Mouse (Mus musculus) heart, embryonic 14.5 days (tissue): ENCODE data around the gene Optn. TPM values are rescaled to one million over a fixed set of nuclear protein-coding genes. Genes with fewer than 3 reads are reported as not detected.

Experiments
- ATAC-seq: fragments of 200-750 bp; cut with Nextera tagmentation; 2 replicates; pipeline ENCODE4 v1.8.0; 2017; ENCODE audit warnings: low read depth, moderate TSS enrichment; ENCODE audit not compliant: insufficient number of reproducible peaks, insufficient read depth, low FRiP score
- H3K27ac ChIP-seq, 2 experiments: fragments of 200-500 bp in 1 of 2; fragments of 300-500 bp in 1 of 2; sonication (generic) in 1 of 2; replicated peaks in 1 of 2; 2 replicates each; pipeline ENCODE4 v1.5.1; 2012 to 2014; ENCODE audit warnings: low read depth in 2 of 2, low read length in 2 of 2, control low read depth in 1 of 2, mild to moderate bottlenecking in 1 of 2, mixed read lengths in 1 of 2; ENCODE audit not compliant: control insufficient read depth in 1 of 2, insufficient read depth in 1 of 2
- H3K27me3 ChIP-seq: fragments of 300-500 bp; sonication (generic); 2 replicates; pipeline ENCODE4 v1.6.1; 2014; ENCODE audit warnings: mild to moderate bottlenecking, low read length, control low read depth; ENCODE audit not compliant: control insufficient read depth, insufficient read depth
- H3K36me3 ChIP-seq: fragments of 300-500 bp; sonication (generic); 2 replicates; pipeline ENCODE4 v1.6.1; 2014; ENCODE audit warnings: mild to moderate bottlenecking, control low read depth, low read length, mixed read lengths; ENCODE audit not compliant: control insufficient read depth, insufficient read depth
- H3K4me1 ChIP-seq, 2 experiments: fragments of 200-500 bp in 1 of 2; fragments of 300-500 bp in 1 of 2; sonication (generic) in 1 of 2; 2 replicates each; pipeline ENCODE4 v1.6.1; 2012 to 2014; ENCODE audit warnings: low read length in 2 of 2, control low read depth in 1 of 2, mixed read lengths in 1 of 2; ENCODE audit not compliant: control insufficient read depth in 2 of 2, insufficient read depth in 2 of 2
- H3K4me2 ChIP-seq: fragments of 300-500 bp; sonication (generic); 2 replicates; pipeline ENCODE4 v1.6.1; 2014; ENCODE audit warnings: mild to moderate bottlenecking, low read length
- H3K4me3 ChIP-seq, 2 experiments: fragments of 200-500 bp in 1 of 2; fragments of 300-500 bp in 1 of 2; sonication (generic) in 1 of 2; 2 replicates each; pipeline ENCODE4 v1.5.1; 2012 to 2014; ENCODE audit warnings: low read length in 2 of 2, mild to moderate bottlenecking in 2 of 2, control low read depth in 1 of 2, low read depth in 1 of 2, moderate library complexity in 1 of 2; ENCODE audit not compliant: control insufficient read depth in 1 of 2, insufficient read depth in 1 of 2
- H3K9ac ChIP-seq: fragments of 300-500 bp; sonication (generic); 2 replicates; pipeline ENCODE4 v1.6.1; 2014; ENCODE audit warnings: mild to moderate bottlenecking, low read length
- H3K9me3 ChIP-seq: fragments of 300-500 bp; sonication (generic); 2 replicates; pipeline ENCODE4 v1.6.1; 2016; ENCODE audit warnings: low read length, control low read depth; ENCODE audit not compliant: control insufficient read depth
- whole genome bisulfite sequencing: fragments of 180-500 bp; shearing (Covaris S2); extraction: QIAGEN DNeasy Blood & Tissue Kit; methylation state at CpG from one replicate; pipeline ENCODE4 v1.1.7; 2014; 5-methylcytosine and 5-hydroxymethylcytosine counted together
- polyA plus RNA-seq: library from polyadenylated mRNA; unstranded; fragments of >200 nt; fragmentation: Nextera tagmentation; extraction: Ambion mirVana; gene quantifications from 2 replicates; pipeline ENCODE4 v1.2.1, GENCODE M21; 2014

The Optn gene
- 14.5 and 14.8 TPM in 2 replicates for polyA plus RNA-seq

DNA sequence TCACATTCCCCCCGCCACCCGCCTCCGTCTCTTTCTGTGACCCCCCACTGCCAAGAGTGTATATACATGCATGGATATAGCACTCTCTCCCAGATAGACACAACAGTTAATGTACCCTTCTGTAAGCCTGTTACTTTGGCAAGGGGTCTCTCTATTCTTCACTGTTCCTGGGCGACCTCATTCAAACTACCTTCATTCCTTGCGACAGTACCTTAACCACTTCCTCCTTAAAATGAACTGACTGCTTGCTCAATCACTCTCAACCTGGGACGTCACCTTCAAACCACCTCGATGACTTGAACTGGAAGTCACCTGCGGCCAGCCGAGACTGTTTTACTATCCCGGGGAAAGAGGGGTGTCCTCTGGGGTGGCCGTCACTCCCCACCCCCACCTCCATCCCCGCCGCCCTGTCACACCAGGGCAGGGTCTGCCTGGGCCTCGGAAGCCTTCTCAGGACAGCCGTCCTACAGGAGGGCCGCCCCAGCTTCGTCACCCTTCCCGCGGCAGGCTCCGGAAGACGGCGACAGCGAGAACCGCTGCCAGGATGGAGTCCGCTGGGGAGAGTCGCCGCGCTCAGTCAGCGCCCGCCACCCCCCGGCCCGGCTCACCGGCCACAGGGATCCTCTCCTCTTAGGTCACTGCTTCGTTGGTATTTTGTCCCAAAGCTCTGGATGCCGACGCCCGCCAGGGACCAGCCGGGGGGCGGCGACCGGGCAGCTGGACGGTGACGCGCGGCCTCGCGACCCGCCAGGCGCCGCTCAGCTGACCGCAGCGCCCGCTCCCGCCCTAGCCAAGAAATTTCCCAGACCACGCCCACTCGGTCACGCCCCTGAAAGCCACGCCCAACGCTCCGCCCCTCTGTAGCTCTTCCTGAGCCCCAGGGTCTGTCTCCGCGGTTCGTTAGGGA is at the start of gene Optn:
TSS of gene Optn (minus strand) at position 753 of the 907 bp plus-strand sequence.
- WGBS = 2% methylated on average over 62 of the region's 63 CpGs
- ATAC-seq = peak; percentile 92
- Histone ChIP-seq H3K27ac (peak within 1 kb of the TSS in 1 of 2 experiments; percentile 66; a peak in 2 of 4 replicates), H3K4me1 (peaks cover 2 to 3% of the 10 kb centered on the region in 2 experiments; a peak in 2 of 4 replicates), H3K9me3 (no peaks in the 10 kb centered on the region), H3K36me3 (no peaks in the 10 kb centered on the region), H3K27me3 (no peaks in the 10 kb centered on the region), H3K4me3 (peak within 1 kb of the TSS; percentile 66 to 83), H3K4me2 (peak within 1 kb of the TSS; percentile 87), H3K9ac (peak within 1 kb of the TSS; percentile 79)

DNA sequence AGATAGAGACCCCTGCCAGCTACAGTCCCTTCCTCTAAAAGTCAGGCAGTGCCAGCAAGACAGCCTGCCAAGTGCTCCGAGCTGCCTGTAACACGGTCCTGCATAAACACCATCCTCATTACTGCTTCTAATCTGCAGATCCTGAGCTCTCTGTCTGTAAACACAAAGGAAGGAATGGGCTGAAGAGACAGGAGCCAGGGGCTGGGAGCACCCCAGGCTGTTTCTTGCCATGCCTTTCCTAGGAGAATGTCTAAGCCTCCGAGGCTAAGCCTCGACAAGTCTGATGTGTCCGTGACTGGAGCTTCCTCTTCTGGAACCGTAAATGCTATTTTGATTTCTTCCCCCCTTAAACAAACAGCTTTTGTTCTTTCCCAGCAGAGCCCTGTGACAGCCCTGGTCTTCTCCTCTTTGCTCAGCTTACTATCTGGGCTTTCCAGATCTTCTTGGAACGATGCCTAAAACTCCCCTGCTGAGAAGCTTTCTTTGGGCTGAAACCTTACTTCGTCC is 49.0 kb upstream of the Optn start:
- peak overlapping the region; percentile 16; the same call in 1 of the 2 replicates for H3K4me2 ChIP-seq
- H3K9me3 ChIP-seq = peaks cover 3% of the 10 kb centered on the region; the same call in 1 of the 2 replicates
- no peak overlapping the region for H3K4me3 ChIP-seq
- no peaks in the 10 kb centered on the region for H3K36me3 ChIP-seq
- ATAC-seq = peak; percentile 54
- H3K27me3 ChIP-seq = no peaks in the 10 kb centered on the region
- H3K4me1 ChIP-seq = peaks cover 6 to 9% of the 10 kb centered on the region in 2 experiments; a peak in 3 of 4 replicates
- no peak overlapping the region for H3K9ac ChIP-seq
- WGBS = 17% methylated on average over 8 of the region's 8 CpGs
- H3K27ac ChIP-seq = peak overlapping the region; percentile 63 to 64

GRCm38 (mm10) chr2:5102891-5103290 is 39.0 kb upstream of the Optn start:
- no peaks in the 10 kb centered on the region for H3K36me3 ChIP-seq
- 73% methylated on average over 1 of the region's 1 CpGs for WGBS
- no peak overlapping the region for H3K4me2 ChIP-seq
- no peak overlapping the region for H3K4me3 ChIP-seq
- H3K9ac ChIP-seq = no peak overlapping the region
- H3K27ac ChIP-seq = no peak overlapping the region
- peaks cover 3 to 4% of the 10 kb centered on the region in 2 experiments; a peak in 2 of 4 replicates for H3K4me1 ChIP-seq
- H3K9me3 ChIP-seq = peaks cover 12% of the 10 kb centered on the region; the same call in 1 of the 2 replicates
- ATAC-seq = no peak
- H3K27me3 ChIP-seq = no peaks in the 10 kb centered on the region

- H3K4me3 ChIP-seq = no peak overlapping the region
Measured at GRCm38 (mm10) chr2:5101743-5102245, 37.9 kb upstream of the Optn start.

DNA sequence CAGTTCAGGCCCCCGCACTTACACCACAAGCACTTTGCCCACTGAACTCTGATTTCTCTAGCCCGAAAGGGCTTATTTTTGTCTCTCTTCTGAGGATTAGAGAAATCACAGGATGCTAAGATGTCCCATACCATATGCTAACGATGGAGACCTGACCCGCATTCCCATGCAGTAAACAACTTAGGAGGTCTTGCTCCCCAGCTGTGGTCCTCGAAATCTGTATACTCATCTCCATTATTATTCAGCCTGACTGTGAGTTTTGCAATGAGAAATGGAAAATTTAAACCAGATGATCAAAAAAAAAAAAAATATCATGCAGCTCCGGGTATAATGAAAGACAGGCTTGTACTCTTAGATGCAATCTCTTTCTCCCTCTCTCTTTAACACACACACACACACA is 35.3 kb upstream of the Optn start:
- Histone ChIP-seq H3K27me3 (no peaks in the 10 kb centered on the region), H3K9me3 (no peaks in the 10 kb centered on the region), H3K9ac (no peak overlapping the region), H3K27ac (no peak overlapping the region), H3K36me3 (no peaks in the 10 kb centered on the region), H3K4me3 (no peak overlapping the region), H3K4me1 (peaks cover 5 to 7% of the 10 kb centered on the region in 2 experiments; a peak in 2 of 4 replicates), H3K4me2 (no peak overlapping the region)
- WGBS = 80% methylated on average over 6 of the region's 6 CpGs
- ATAC-seq = no peak

More at GRCm38 (mm10) chr2:5101743-5102245, 37.9 kb upstream of the Optn start:
- H3K9ac ChIP-seq = no peak overlapping the region
- peaks cover 8% of the 10 kb centered on the region; the same call in 1 of the 2 replicates for H3K9me3 ChIP-seq
- WGBS = 79% methylated on average over 10 of the region's 10 CpGs
- no peaks in the 10 kb centered on the region for H3K27me3 ChIP-seq
- H3K4me2 ChIP-seq = no peak overlapping the region
- H3K27ac ChIP-seq = no peak overlapping the region
- no peak for ATAC-seq
- peaks cover 5 to 7% of the 10 kb centered on the region in 2 experiments; a peak in 2 of 4 replicates for H3K4me1 ChIP-seq
- H3K36me3 ChIP-seq = no peaks in the 10 kb centered on the region

GRCm38 (mm10) chr2:5097786-5098445 is 34.1 kb upstream of the Optn start:
- WGBS = 10% methylated on average over 20 of the region's 20 CpGs

GRCm38 (mm10) chr2:5095316-5095715 is 31.5 kb upstream of the Optn start:
- no peaks in the 10 kb centered on the region for H3K9me3 ChIP-seq
- ATAC-seq = no peak
- H3K27me3 ChIP-seq = no peaks in the 10 kb centered on the region
- no peaks in the 10 kb centered on the region for H3K36me3 ChIP-seq
- no peak overlapping the region for H3K4me3 ChIP-seq
- no peak overlapping the region for H3K27ac ChIP-seq
- no peak overlapping the region for H3K4me2 ChIP-seq
- no peak overlapping the region for H3K9ac ChIP-seq
- H3K4me1 ChIP-seq = peaks cover 5 to 7% of the 10 kb centered on the region in 2 experiments; a peak in 2 of 4 replicates
- WGBS = 18% methylated on average over 1 of the region's 1 CpGs

More at GRCm38 (mm10) chr2:5097786-5098445, 34.1 kb upstream of the Optn start:
- peak overlapping the region; percentile 72 for H3K4me2 ChIP-seq
- H3K9ac ChIP-seq = peak overlapping the region; percentile 64
- no peak overlapping the region for H3K27ac ChIP-seq
- no peaks in the 10 kb centered on the region for H3K36me3 ChIP-seq
- H3K4me3 ChIP-seq = peak overlapping the region; percentile 29 to 32
- ATAC-seq = no peak
- H3K27me3 ChIP-seq = no peaks in the 10 kb centered on the region
- H3K4me1 ChIP-seq = peaks cover 5 to 7% of the 10 kb centered on the region in 2 experiments; a peak in 2 of 4 replicates
- H3K9me3 ChIP-seq = no peaks in the 10 kb centered on the region
